Mouse (Mus musculus): ENCODE data around the gene Pafah2.

Gene Pafah2

GRCm38 (mm10) chr4:134423949-134424348 is 27.8 kb downstream of the Pafah2 start:
- DNase-seq (ENCODE audit: low spot score in 2 of 2): no peak

DNA sequence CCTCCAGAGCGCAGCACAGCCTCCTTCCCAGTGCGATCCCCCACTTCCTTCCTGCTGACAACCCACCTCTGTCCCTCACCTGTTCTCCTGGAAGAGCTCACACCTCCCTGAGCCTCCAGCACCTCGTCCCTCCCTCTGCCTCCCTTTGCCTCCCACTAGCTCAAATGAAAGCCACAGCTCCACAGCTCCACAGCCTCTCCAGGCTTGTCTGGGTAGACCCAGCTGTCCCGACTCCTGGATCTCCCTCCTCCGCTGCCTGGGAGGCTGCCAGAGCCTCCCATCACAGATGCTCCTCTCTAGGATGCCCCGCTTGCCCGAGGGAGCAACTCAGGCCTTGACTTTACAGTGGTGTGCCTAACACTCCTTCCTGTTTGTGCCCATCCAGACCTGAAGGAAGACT is 29.0 kb downstream of the Pafah2 start:
- no peak for DNase-seq (ENCODE audit: low spot score in 2 of 2)

DNA sequence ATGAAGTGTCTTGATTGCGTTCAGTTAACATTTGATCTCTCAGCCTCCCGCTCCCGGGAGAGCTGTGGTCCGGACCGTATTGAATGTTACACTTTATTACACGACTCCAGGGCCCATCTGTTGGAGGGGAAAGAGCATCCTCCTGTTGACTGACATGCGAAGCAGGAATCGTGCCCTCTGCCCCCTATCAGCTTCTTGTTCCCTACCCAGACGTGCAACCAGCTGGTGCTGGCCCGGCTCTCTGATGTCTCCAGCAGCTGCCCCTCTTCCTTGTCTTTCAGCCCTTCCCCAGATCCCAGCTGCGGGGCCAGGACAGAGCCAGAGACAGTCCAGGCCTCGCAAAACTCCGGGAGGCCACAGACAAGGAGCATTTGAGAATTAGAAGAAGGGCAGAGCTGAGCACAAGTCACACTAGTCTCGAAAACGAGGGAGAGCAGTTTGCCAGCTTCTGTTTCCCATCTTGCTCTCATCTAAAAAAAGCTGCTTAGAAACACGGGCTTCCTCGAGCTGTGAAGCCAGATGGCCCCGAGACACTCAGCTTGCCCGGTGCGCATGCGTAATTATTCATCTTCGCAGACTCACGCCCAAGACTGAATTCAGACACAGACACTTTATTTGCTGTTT is 34.4 kb downstream of the Pafah2 start:
- DNase-seq (ENCODE audit: low spot score in 2 of 2): peak; percentile 75 to 85

DNA sequence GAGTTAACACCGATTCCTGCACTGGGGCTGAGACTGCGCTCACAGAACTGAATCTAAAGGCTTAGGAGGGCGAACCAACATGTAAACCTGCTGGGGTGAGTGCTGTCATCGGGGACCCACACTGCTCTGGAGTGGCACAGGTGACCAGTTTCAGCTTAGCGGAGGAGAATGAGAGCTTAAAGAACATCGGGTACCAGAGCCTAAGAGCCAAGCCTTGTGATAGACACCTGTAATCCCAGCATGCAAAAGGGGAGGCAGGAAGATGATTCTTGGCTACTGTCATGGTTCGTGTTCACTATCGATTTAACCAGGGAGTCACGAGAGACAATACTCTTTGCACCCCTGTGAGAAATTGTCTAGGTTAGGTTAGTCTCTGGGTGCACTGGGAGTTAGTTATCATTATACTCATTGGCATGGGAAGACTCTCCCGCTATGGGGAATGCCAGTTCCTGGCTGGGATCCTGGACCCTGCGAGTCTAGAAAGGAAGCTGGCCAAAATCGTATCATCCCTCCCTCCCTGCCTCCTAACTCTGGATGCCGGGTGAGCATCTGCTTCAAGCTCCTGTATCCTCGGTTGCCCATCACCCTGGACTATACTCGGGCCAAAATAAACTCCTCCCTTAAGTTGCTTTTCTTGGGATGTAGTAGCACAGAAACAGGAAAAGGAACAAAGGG is 36.7 kb downstream of the Pafah2 start:
- no peak for DNase-seq (ENCODE audit: low spot score in 2 of 2)

GRCm38 (mm10) chr4:134436185-134436584 is 40.1 kb downstream of the Pafah2 start:
- no peak for DNase-seq (ENCODE audit: low spot score in 2 of 2)

- DNase-seq (ENCODE audit: low spot score in 2 of 2): no peak
Observed at GRCm38 (mm10) chr4:134436659-134437058, 40.5 kb downstream of the Pafah2 start.

DNA sequence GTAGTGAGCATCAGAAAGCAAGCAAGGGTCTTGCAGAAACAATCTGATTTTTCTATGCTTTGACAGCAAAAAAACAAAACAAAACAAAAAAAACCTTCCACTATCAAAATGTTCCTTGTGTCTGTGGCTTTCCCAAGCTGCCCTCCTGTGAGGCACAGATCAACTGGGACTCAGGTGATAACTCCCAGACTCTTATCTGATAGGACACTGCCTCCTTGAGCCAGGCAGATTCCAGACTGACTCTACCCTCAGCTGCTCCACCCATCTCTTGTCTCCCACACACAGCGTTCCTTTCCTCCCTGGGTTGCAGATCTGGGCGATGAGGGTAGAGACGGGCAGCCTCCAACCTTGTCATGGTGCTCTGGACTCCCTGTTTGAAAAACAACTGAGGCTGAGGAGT is 43.0 kb downstream of the Pafah2 start:
- DNase-seq (ENCODE audit: low spot score in 2 of 2): no peak

GRCm38 (mm10) chr4:134439919-134440318 is 43.8 kb downstream of the Pafah2 start:
- no peak for DNase-seq (ENCODE audit: low spot score in 2 of 2)

DNA sequence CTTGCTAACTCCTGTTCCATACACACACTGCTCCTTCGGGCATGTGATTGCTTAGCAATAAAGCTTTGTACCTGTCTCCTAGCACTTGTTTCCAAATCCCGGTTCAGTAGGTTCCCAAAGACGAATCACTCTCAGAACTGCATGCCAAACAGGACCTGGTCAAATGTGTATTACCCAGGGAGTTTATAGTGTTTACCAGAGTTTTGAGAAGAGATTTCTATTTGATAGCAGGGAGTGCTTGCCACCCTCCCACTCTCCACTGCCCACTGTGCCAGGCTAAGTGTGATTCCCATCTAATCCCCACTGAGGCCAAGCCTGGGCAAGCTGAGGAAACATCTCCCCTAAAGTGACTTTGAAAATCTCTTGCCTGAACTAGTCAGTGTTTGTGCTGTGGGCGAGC is 46.1 kb downstream of the Pafah2 start:
- no peak for DNase-seq (ENCODE audit: low spot score in 2 of 2)

GRCm38 (mm10) chr4:134443589-134443988 is 47.5 kb downstream of the Pafah2 start:
- DNase-seq (ENCODE audit: low spot score in 2 of 2): no peak

GRCm38 (mm10) chr4:134444949-134445348 is 48.8 kb downstream of the Pafah2 start:
- DNase-seq (ENCODE audit: low spot score in 2 of 2): no peak

GRCm38 (mm10) chr4:134445489-134445888 is 49.4 kb downstream of the Pafah2 start:
- no peak for DNase-seq (ENCODE audit: low spot score in 2 of 2)

- no peak for DNase-seq (ENCODE audit: low spot score in 2 of 2)
Observed at GRCm38 (mm10) chr4:134447966-134448365, 51.8 kb downstream of the Pafah2 start.

- no peak for DNase-seq (ENCODE audit: low spot score in 2 of 2)
Observed at GRCm38 (mm10) chr4:134449595-134450391, 53.7 kb downstream of the Pafah2 start.

GRCm38 (mm10) chr4:134450392-134451195 is 54.5 kb downstream of the Pafah2 start:
- DNase-seq (ENCODE audit: low spot score in 2 of 2): no peak

GRCm38 (mm10) chr4:134451484-134451883 is 55.4 kb downstream of the Pafah2 start:
- DNase-seq (ENCODE audit: low spot score in 2 of 2): no peak

GRCm38 (mm10) chr4:134453619-134454400 is 57.7 kb downstream of the Pafah2 start:
- no peak for DNase-seq (ENCODE audit: low spot score in 2 of 2)

DNA sequence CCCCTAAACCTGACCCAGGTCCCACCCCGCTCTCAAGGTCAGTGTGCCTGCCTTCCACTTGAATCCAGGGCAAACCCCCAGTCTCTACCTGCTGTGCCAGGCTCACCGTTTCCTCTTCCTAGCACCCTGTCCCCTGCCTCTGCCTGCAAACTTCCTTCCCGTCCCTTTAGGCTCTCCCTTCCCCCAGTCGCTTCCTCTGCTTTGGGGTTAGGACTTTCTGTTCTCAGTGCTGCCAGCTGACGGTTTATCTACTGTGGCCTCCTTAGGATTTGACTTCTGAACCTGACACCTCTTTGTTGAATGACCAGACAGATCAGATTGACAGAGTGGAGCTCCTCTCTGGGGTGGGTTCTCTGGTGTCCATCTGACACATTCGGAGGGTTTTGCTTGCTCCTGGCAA is 59.2 kb downstream of the Pafah2 start:
- DNase-seq (ENCODE audit: low spot score in 2 of 2): no peak

GRCm38 (mm10) chr4:134457130-134457825 is 61.2 kb downstream of the Pafah2 start:
- DNase-seq (ENCODE audit: low spot score in 2 of 2): no peak

DNA sequence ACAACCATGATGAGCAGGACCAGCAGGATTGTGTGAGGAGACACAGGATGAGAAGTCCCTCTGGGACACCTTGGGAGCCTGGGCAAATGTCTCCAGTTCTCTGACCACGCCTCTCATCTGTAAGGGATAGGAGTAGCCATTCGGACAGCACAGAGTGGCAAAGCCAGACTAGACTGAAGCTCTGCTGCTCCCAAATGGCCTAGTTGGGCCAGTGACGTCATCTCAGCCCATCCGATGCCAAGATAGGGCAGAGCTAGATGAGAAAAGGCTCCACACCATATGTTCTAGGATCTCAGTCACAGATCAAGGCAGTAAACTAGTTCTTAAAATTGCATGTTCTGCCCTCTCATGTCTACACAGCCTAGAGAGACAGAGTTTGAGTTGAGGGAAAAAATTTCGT is 62.7 kb downstream of the Pafah2 start:
- no peak for DNase-seq (ENCODE audit: low spot score in 2 of 2)

DNA sequence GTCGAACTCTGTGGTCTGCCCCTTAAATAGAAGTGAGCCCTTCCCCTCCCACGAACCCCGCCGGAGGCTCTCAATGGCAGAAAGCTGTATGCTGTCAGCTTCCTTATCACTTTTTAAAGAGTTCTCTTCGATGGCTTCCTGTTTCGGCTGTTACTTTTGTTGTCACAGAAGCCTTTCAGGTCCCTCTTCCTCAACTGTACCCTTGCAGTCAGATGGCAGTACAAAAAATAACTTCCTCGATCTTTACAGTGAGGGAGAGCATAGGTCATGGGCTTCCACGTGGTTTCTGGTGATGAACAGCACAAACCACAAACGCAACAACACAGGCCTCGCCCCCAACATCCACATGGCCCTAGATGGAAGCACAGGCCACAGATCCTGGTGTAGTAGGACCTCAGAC is 64.2 kb downstream of the Pafah2 start:
- DNase-seq (ENCODE audit: low spot score in 2 of 2): no peak

Measured in frontal cortex, postnatal 25 days (tissue).